Comparison of ENCODE assay signal across 24 mouse cellular contexts in genomic region chr17:34567311-34567710, GRCm38 (mm10). TPM values are rescaled to one million over a fixed set of nuclear protein-coding genes. Genes with fewer than 3 reads are reported as not detected.
"Had no signal": no experiment of that assay in that cellular context is flagged by ENCODE, and none has a peak within 500 bp of the region (broad histone marks: within the 10 kb centered on the region; RNA-seq: fewer than 3 reads in every experiment).

No protein-coding gene starts in this region.

- H3K36me3 ChIP-seq: embryonic facial prominence, embryonic 10.5 days; embryonic facial prominence, embryonic 12.5 days; embryonic facial prominence, embryonic 13.5 days; embryonic facial prominence, embryonic 15.5 days; forebrain, embryonic 10.5 days; forebrain, embryonic 12.5 days; forebrain, embryonic 15.5 days had no signal

- H3K4me1 ChIP-seq: forebrain, embryonic 12.5 days; forebrain, embryonic 13.5 days; forebrain, embryonic 15.5 days had no signal

- H3K4me3 ChIP-seq: embryonic facial prominence, embryonic 10.5 days; embryonic facial prominence, embryonic 12.5 days; embryonic facial prominence, embryonic 13.5 days; embryonic facial prominence, embryonic 15.5 days; erythroblast, embryonic 14.5 days; forebrain, embryonic 10.5 days; forebrain, embryonic 12.5 days; forebrain, embryonic 13.5 days; forebrain, embryonic 15.5 days; gastrocnemius, adult 2 months; heart, adult 2 months had no signal

- DNase-seq: cerebellum, adult 2 months; cerebellum, adult 8-10 months; cerebellum, adult 9-10 months; cerebellum, postnatal 14 days; cerebellum, postnatal 25 days; cerebellum, postnatal 36 days; embryo, embryonic 11 days; forebrain, postnatal 0 days; gastrocnemius, adult 2 months; gastrocnemius, postnatal 10 days; gastrocnemius, postnatal 14 days; gastrocnemius, postnatal 25 days; gastrocnemius, postnatal 36 days; heart, adult 2 months had no signal

- H3K27me3 ChIP-seq: forebrain, embryonic 15.5 days had no signal

- H3K9me3 ChIP-seq: embryonic facial prominence, embryonic 12.5 days; embryonic facial prominence, embryonic 13.5 days; embryonic facial prominence, embryonic 15.5 days; forebrain, embryonic 12.5 days; forebrain, embryonic 13.5 days; forebrain, embryonic 15.5 days had no signal

RNA-seq across cellular contexts. Expression of gene Ager, which starts 30.4 kb away (rescaled TPM):
- total RNA-seq: gastrocnemius, adult 18-20 months had no signal
